Mouse (Mus musculus) embryonic facial prominence, embryonic 11.5 days (tissue): ENCODE data around the gene Ccdc124. TPM values are rescaled to one million over a fixed set of nuclear protein-coding genes. Genes with fewer than 3 reads are reported as not detected.

ENCODE experiments used
- ATAC-seq: fragments of 200-750 bp; cut with Nextera tagmentation; replicated peaks from 2 replicates; pipeline ENCODE4 v1.8.0; 2017; ENCODE audit warnings: low read depth; ENCODE audit not compliant: insufficient number of reproducible peaks, low FRiP score, low TSS enrichment
- DNase-seq: peaks from one replicate; pipeline ENCODE4 v3.0.0-alpha.2; 2015; ENCODE audit warnings: low spot score
- H3K27ac ChIP-seq: fragments of 300-500 bp; sonication (generic); replicated peaks from 2 replicates; pipeline ENCODE4 v1.5.1; 2014; ENCODE audit warnings: mild to moderate bottlenecking, low read depth, low read length, control low read depth
- H3K27me3 ChIP-seq: fragments of 300-500 bp; sonication (generic); 2 replicates; pipeline ENCODE4 v1.6.1; 2014; ENCODE audit warnings: mild to moderate bottlenecking, low read length, moderate library complexity, mixed read lengths; ENCODE audit not compliant: control insufficient read depth, insufficient read depth
- H3K36me3 ChIP-seq: fragments of 300-500 bp; sonication (generic); replicated peaks from 2 replicates; pipeline ENCODE4 v1.6.1; 2014; ENCODE audit warnings: low read depth, mild to moderate bottlenecking, low read length, moderate library complexity, mixed read lengths; ENCODE audit not compliant: control insufficient read depth, insufficient read depth
- H3K4me1 ChIP-seq: fragments of 300-500 bp; sonication (generic); 2 replicates; pipeline ENCODE4 v1.6.1; 2014; ENCODE audit warnings: low read length, mixed read lengths; ENCODE audit not compliant: control insufficient read depth, insufficient read depth
- H3K4me2 ChIP-seq: fragments of 300-500 bp; sonication (generic); 2 replicates; pipeline ENCODE4 v1.6.1; 2014; ENCODE audit warnings: low read depth, mild to moderate bottlenecking, control low read depth, low read length, moderate library complexity
- H3K4me3 ChIP-seq: fragments of 300-500 bp; sonication (generic); 2 replicates; pipeline ENCODE4 v1.5.1; 2014; ENCODE audit warnings: low read depth, low read length, control low read depth
- H3K9ac ChIP-seq: fragments of 300-500 bp; sonication (generic); replicated peaks from 2 replicates; pipeline ENCODE4 v1.6.1; 2014; ENCODE audit warnings: mild to moderate bottlenecking, control low read depth, low read length
- H3K9me3 ChIP-seq: fragments of 300-500 bp; sonication (generic); replicated peaks from 2 replicates; pipeline ENCODE4 v1.6.1; 2016; ENCODE audit warnings: mild to moderate bottlenecking, low read length, inconsistent platforms, mixed read lengths; ENCODE audit not compliant: control insufficient read depth
- WGBS: fragments of 180-500 bp; shearing (Covaris S2); extraction: QIAGEN DNeasy Blood & Tissue Kit; methylation state at CpG from one replicate; pipeline ENCODE4 v1.1.7; 2014; 5-methylcytosine and 5-hydroxymethylcytosine counted together
- polyA plus RNA-seq: library from polyadenylated mRNA; unstranded; fragments of >200 nt; fragmentation: Nextera tagmentation; extraction: Ambion mirVana; gene quantifications from 2 replicates; pipeline ENCODE4 v1.2.1, GENCODE M21; 2014

Ccdc124 gene
- polyA plus RNA-seq, 1 experiment from 2014 or later: 150 TPM

DNA sequence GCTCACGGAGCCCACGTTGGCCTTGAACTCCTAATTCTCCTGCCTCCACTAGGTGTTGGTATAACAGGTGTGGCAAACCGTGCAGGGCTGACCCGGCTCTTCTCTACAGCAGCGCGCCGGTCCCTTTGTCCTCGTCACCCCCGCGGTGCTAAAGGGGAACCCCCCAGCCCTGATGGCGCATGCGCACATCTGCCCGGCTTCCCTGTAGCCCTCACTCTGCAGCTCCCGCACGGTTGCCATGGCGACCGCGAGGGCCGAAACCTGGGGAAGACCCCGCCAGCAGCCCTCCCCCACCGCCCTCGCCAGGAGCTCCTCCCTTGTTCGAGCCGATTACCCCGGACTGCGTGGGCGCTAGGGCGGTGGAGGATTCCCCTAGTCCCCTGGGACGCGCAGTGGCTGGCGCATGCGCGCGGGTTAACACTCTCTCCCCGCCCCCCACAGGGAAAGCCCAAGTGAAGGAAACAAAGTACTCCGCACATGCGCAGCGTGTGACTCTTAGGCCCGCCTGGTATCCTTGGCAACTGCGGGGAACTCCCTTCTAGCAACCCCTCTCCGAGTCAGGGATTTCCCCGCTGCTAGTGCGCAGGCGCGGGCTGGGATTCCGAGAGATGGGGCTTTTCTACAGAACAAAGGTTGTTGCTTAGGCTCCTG is 8.3 kb downstream of the Ccdc124 start:
- WGBS: 0% methylated on average over 46 of the region's 46 CpGs
- Histone ChIP-seq H3K36me3 (no peaks in the 10 kb centered on the region), H3K27me3 (peaks cover 15% of the 10 kb centered on the region; the same call in 1 of the 2 replicates), H3K4me1 (peaks cover 17% of the 10 kb centered on the region), H3K9ac (peak overlapping the region; percentile 70), H3K27ac (peak overlapping the region; percentile 80), H3K4me3 (peak overlapping the region; percentile 33), H3K4me2 (peak overlapping the region; percentile 94), H3K9me3 (no peaks in the 10 kb centered on the region)
- DNase-seq (peak; percentile 100), ATAC-seq (peak; percentile 87)

DNA sequence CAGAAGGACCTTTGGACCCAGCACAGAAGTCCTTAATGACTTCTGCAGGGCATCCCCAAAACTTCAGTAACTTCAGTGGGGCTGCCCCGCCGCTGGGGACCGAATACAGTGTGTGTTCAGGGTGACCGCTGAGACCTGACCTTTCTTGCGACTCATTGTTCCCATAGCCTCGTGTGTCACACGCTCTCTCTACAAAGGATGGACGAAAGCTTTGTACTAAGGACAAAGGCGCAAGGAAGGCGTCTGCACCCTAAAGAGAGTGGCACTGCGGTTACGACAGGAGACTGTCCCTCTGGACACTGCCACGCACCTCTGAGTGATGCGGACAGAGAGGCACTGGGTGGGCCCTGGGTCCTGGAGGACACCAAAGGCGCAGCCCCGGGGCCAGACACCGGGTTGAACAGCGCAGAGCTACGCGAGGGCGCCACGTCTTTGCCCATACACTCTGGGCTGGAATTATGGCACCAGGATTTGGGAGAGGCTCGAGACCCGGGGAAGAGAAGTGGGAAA is 9.0 kb downstream of the Ccdc124 start:
- peak overlapping the region; percentile 33 for H3K4me3 ChIP-seq
- 2% methylated on average over 24 of the region's 24 CpGs for WGBS
- H3K36me3 ChIP-seq: no peaks in the 10 kb centered on the region
- H3K9me3 ChIP-seq: no peaks in the 10 kb centered on the region
- peaks cover 15% of the 10 kb centered on the region; the same call in 1 of the 2 replicates for H3K27me3 ChIP-seq
- peak overlapping the region; percentile 80 for H3K27ac ChIP-seq
- peak overlapping the region; percentile 70 for H3K9ac ChIP-seq
- H3K4me2 ChIP-seq: peak overlapping the region; percentile 94
- peaks cover 17% of the 10 kb centered on the region for H3K4me1 ChIP-seq
- DNase-seq: peak; percentile 44
- peak; percentile 25; the same call in 1 of the 2 replicates for ATAC-seq

DNA sequence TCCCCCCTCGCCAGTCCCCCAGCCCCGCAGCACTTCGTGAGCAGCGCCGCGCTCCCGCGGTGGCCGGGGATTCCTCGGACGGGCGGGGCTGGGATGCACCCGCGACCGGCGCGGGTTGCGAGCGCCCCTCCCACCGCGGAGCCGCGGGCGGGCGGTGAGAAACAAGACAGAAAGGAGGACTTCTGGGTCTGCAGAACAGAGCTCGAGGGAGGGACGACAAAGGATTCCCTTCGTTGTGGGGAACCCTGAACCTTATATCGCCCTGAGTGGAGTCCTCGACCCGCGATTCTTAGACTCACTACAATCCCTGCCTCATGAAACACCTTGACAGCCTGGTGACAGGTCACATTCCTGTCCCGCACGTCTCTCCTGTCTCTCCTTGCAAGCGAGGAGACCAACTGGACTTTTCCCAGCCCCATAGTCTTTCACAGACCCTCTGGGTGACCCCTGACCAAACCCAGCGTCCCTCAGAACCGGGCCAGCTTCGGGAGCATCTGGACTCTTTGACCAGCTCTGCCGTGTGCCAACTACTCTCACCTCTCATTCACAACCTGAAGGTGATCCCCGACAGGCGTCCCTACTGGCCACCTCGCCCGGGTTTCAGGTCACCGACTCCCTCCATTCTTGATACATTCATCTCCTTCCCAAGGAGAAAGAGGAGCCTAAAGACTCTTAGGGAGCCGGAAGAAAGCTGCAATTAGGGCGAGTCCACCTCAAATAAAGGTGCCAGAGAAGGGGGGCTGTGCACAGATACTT is 9.6 kb downstream of the Ccdc124 start:
- H3K9ac ChIP-seq: peak overlapping the region; percentile 70
- H3K4me2 ChIP-seq: peak overlapping the region; percentile 94
- no peak for ATAC-seq
- DNase-seq: peak; percentile 60
- peaks cover 15% of the 10 kb centered on the region; the same call in 1 of the 2 replicates for H3K27me3 ChIP-seq
- no peaks in the 10 kb centered on the region for H3K9me3 ChIP-seq
- H3K27ac ChIP-seq: peak overlapping the region; percentile 80; the same call in 1 of the 2 replicates
- WGBS: 1% methylated on average over 46 of the region's 46 CpGs
- H3K4me1 ChIP-seq: peaks cover 16% of the 10 kb centered on the region
- H3K4me3 ChIP-seq: peak overlapping the region; percentile 40
- H3K36me3 ChIP-seq: no peaks in the 10 kb centered on the region

DNA sequence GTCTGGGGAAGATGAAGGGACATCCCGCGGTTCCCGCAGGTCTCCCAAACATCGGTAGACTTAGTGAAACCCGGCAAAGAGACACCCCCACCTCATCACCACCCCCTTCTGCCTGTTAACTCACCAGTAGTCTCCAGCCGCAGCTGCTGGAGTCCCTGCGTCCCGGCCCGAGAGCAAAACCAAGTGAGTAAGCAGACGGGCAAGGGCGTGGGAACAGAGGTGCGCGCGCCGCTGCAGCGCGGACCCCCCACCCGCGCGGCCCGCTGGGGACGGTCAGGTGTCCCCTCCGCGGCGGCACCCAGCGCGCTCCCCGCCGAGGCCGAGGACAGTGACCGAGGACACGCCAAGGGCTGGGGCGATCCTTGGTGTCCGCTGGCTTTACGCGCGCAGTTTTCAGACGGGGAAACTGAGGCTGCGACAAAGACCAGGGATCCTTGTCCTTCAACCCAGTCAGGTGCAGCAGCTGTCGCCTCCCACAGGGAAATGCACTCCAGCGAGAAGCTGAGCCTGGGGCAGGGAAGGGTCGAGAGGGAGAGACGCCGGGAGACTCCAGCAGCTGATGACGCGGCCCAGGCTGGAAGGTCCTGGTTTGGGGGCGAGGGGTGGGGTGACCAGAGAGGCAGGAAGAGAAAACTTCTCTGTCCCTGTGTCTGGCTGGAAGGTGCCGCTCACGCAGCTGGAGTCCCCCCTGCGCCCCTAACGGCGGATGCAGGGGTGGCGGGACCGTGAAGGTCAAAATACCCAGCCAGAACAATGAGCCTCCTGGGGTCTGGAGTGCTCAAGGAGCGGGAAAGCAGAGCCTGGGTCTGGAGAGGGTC is 10.7 kb downstream of the Ccdc124 start, which contains the start of gene Kcnn1:
TSS of gene Kcnn1 (minus strand) at position 435 of the 818 bp plus-strand sequence.
- H3K27ac ChIP-seq: no peak within 1 kb of the TSS; the same call in 1 of the 2 replicates
- no peak for ATAC-seq
- no peaks in the 10 kb centered on the region for H3K36me3 ChIP-seq
- peaks cover 15% of the 10 kb centered on the region; the same call in 1 of the 2 replicates for H3K27me3 ChIP-seq
- H3K4me2 ChIP-seq: peak within 1 kb of the TSS; percentile 94
- H3K9ac ChIP-seq: peak within 1 kb of the TSS; percentile 70
- DNase-seq: peak; percentile 71
- H3K4me1 ChIP-seq: peaks cover 14% of the 10 kb centered on the region
- under 1% methylated on average over 51 of the region's 55 CpGs for WGBS
- peak within 1 kb of the TSS; percentile 40 for H3K4me3 ChIP-seq
- H3K9me3 ChIP-seq: no peaks in the 10 kb centered on the region

DNA sequence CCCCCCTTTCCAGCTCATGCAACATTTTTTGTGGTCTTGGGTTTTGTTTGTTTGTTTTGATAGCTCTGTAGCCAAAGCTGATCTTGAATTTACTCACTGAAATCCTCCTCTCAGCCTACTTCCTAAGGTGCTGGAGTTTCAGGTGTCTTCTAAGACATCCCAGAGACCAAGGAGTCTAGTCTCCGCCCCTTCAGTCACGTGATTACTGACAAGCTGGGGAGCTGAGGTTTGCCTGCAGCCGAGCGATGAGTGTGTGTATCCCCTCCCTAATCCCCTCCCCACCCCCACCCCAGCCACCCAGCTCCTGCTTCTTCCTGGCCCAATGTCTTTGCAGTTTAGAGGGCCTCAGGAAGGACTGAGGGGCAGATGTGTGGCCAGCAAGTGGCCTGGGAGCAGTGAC is 16.2 kb downstream of the Ccdc124 start:
- Histone ChIP-seq H3K4me3 (no peak overlapping the region), H3K9me3 (no peaks in the 10 kb centered on the region), H3K4me1 (peaks cover 2% of the 10 kb centered on the region; the same call in 1 of the 2 replicates), H3K27me3 (peaks cover 7% of the 10 kb centered on the region; the same call in 1 of the 2 replicates), H3K27ac (no peak overlapping the region), H3K36me3 (no peaks in the 10 kb centered on the region), H3K9ac (no peak overlapping the region), H3K4me2 (peak overlapping the region; percentile 7; the same call in 1 of the 2 replicates)
- ATAC-seq (no peak; the same call in 1 of the 2 replicates), DNase-seq (peak; percentile 62)
- WGBS: 6% methylated on average over 4 of the region's 4 CpGs

DNA sequence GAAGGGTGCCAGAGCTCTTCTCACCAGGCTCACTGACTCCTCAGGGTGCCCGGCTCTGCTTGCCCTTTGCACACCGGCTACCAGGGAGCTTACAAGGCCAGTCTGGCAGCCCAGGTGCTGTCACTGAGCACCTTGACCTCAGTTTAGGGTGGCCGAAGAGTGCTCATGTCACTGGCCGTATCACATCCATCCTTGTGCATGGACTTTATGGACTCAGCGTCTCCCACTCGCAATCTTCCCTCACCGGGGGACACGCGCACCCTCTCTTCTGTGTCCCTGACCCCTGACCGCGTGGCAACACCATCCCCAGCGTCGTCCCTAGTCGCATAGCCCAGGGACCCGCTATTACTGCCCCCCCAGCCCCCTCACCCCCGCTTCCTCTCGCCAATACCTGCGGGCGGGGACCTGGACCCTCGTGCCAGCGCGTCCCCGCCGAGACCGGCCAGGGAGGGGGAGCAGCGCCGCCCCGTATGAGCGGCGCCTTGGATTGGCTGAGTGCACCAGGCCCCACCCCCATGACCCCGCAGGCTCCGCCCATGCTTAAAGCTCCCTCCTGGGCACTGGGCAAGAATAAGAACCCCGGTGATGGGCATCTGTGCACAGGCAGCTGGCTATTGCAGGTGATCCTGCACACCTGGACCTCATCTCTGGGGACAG is 17.1 kb downstream of the Ccdc124 start:
- H3K4me1 ChIP-seq: no peaks in the 10 kb centered on the region; the same call in 1 of the 2 replicates
- H3K9me3 ChIP-seq: no peaks in the 10 kb centered on the region
- peak overlapping the region; percentile 64 for H3K9ac ChIP-seq
- H3K27me3 ChIP-seq: no peaks in the 10 kb centered on the region
- peak; percentile 57; the same call in 1 of the 2 replicates for ATAC-seq
- 7% methylated on average over 33 of the region's 33 CpGs for WGBS
- peak overlapping the region; percentile 80 for H3K4me2 ChIP-seq
- DNase-seq: peak; percentile 78
- H3K36me3 ChIP-seq: no peaks in the 10 kb centered on the region
- peak overlapping the region; percentile 37 for H3K4me3 ChIP-seq
- H3K27ac ChIP-seq: 0 out of 2 replicates have a peak overlapping the region, but pooled peaks have one; percentile 7

DNA sequence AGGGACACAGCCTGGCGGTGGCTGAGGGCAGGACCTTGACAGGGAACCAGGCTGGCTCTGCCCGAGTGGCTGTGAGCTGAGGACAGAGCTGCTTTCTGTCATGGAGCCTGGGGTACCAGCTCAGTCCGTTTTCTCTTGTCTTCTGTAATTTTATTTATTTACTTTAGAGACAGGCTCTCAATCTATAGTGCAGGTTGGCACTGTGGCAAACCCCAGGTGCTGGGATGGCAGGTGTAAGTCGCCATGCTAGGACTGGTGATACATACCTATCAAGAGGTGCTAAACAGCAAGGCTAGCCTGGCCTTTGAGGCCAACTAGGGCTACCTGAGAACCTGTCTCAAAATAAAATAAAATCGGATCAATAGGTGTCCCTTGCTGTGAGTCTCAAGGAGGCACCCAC is 17.7 kb downstream of the Ccdc124 start:
- DNase-seq (no peak), ATAC-seq (no peak)
- H3K27ac ChIP-seq: no peak overlapping the region
- H3K4me3 ChIP-seq: no peak overlapping the region
- no peak overlapping the region for H3K9ac ChIP-seq
- no peaks in the 10 kb centered on the region for H3K36me3 ChIP-seq
- no peaks in the 10 kb centered on the region for H3K27me3 ChIP-seq
- H3K9me3 ChIP-seq: no peaks in the 10 kb centered on the region
- WGBS: 59% methylated on average over 5 of the region's 5 CpGs
- no peaks in the 10 kb centered on the region; the same call in 1 of the 2 replicates for H3K4me1 ChIP-seq
- H3K4me2 ChIP-seq: peak overlapping the region; percentile 4
